Mouse (Mus musculus) stomach, embryonic 15.5 days (tissue): ENCODE measurements at regions not wholly inside any gene's neighbourhood (a gene's known extent, or its start where the extent isn't known, plus 50 kb on each side); places are given as distances from the start of the nearest gene placed in this dataset.
A peak's percentile ranks its signal among the peaks of the same experiment; 100 is the strongest.

Experiments
- ATAC-seq: fragments of 200-750 bp; cut with Nextera tagmentation; 2 replicates; pipeline ENCODE4 v1.8.0; 2017; ENCODE audit warnings: low read depth, moderate number of reproducible peaks, moderate TSS enrichment; ENCODE audit not compliant: insufficient read depth, low FRiP score
- H3K27ac ChIP-seq: fragments of 300-500 bp; sonication (generic); 2 replicates; pipeline ENCODE4 v1.5.1; 2015; ENCODE audit warnings: mild to moderate bottlenecking, inconsistent platforms
- H3K27me3 ChIP-seq: fragments of 300-500 bp; sonication (generic); replicated peaks from 2 replicates; pipeline ENCODE4 v1.6.1; 2015; ENCODE audit warnings: inconsistent platforms
- H3K36me3 ChIP-seq: fragments of 300-500 bp; sonication (generic); 2 replicates; pipeline ENCODE4 v1.6.1; 2015; ENCODE audit warnings: inconsistent platforms
- H3K4me1 ChIP-seq: fragments of 300-500 bp; sonication (generic); 2 replicates; pipeline ENCODE4 v1.6.1; 2015; ENCODE audit warnings: inconsistent platforms
- H3K4me2 ChIP-seq: fragments of 300-500 bp; sonication (generic); 2 replicates; pipeline ENCODE4 v1.6.1; 2015; ENCODE audit warnings: mild to moderate bottlenecking, inconsistent platforms
- H3K4me3 ChIP-seq: fragments of 300-500 bp; sonication (generic); replicated peaks from 2 replicates; pipeline ENCODE4 v1.5.1; 2015; ENCODE audit warnings: inconsistent platforms
- H3K9ac ChIP-seq: fragments of 300-500 bp; sonication (generic); 2 replicates; pipeline ENCODE4 v1.6.1; 2015; ENCODE audit warnings: inconsistent platforms
- H3K9me3 ChIP-seq: fragments of 300-500 bp; sonication (generic); 2 replicates; pipeline ENCODE4 v1.6.1; 2016; ENCODE audit warnings: inconsistent platforms
- WGBS: fragments of 180-500 bp; shearing (Covaris S2); methylation state at CpG from one replicate; pipeline ENCODE4 v1.1.7; 2015; 5-methylcytosine and 5-hydroxymethylcytosine counted together

DNA sequence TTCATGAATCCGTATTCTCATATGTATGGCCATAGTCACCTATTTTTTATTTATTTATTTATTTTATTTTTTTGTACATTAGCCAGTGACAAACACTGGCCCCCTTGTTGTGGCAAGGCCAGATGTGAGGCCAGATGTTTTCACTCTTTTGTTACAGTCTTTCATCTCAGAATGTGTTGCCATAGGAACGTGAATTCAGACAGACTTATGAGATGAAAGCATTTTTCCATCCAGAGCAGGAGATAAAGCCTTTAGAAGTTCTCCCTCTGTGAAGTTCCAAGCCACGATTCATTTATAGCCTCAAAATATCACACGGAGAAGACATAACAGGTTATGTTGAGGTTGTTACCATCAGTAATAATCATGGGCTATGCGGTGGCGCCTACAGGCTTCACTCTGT, 220.9 kb downstream of the Arpp21 start:
- Histone ChIP-seq H3K27ac (no peak overlapping the region), H3K36me3 (no peaks in the 10 kb centered on the region), H3K27me3 (no peaks in the 10 kb centered on the region), H3K4me3 (no peak overlapping the region), H3K4me2 (no peak overlapping the region), H3K9me3 (no peaks in the 10 kb centered on the region), H3K9ac (no peak overlapping the region), H3K4me1 (no peaks in the 10 kb centered on the region)
- no peak for ATAC-seq
- 50% methylated on average over 6 of the region's 6 CpGs for whole genome bisulfite sequencing

DNA sequence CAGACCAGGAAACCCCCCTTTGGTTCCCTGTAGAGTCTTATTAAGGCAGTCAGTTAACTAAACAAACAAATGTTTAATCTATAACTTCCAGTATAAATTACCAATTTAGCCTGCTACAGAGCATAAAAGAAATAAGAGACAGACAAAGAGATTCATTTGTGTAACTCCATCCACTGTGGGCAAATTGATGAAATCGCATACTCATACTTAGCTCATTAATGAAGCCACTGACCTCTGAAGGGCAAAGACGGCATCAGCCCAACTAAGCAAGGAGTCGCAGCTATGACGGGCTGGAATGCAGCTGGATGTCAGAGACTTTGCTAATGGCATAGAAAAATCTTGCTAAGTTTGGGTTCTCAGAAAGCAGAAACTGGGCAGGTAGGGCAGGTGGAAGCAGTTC, 241.3 kb downstream of the Arpp21 start:
- Histone ChIP-seq H3K9me3 (no peaks in the 10 kb centered on the region), H3K27ac (no peak overlapping the region), H3K27me3 (no peaks in the 10 kb centered on the region), H3K4me1 (no peaks in the 10 kb centered on the region), H3K36me3 (no peaks in the 10 kb centered on the region), H3K4me2 (no peak overlapping the region), H3K9ac (no peak overlapping the region), H3K4me3 (no peak overlapping the region)
- ATAC-seq: no peak
- 53% methylated on average over 4 of the region's 4 CpGs for WGBS

DNA sequence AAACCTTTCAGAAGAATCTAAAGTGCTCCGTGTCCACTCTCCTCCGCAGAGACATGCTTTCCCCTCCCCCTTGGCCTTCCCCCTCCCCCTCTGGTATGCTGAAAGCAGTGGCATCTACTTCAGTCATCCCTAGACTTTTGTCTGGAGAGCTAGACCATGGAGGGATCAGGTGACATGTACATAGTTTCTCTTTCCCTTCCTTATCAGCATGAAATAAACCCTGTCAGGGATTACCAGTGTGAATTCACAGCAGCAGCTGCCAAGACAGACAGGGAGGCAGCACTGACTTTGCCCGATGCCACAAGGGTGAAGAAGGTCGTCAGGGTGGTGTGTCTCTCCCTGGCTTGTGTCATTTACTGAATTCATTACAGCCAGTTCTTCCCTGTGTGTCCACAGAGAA, 241.9 kb downstream of the Arpp21 start:
- ATAC-seq: no peak
- 22% methylated on average over 4 of the region's 4 CpGs for WGBS
- Histone ChIP-seq H3K9ac (no peak overlapping the region), H3K4me3 (no peak overlapping the region), H3K4me1 (no peaks in the 10 kb centered on the region), H3K4me2 (no peak overlapping the region), H3K27ac (no peak overlapping the region), H3K9me3 (no peaks in the 10 kb centered on the region), H3K36me3 (no peaks in the 10 kb centered on the region), H3K27me3 (no peaks in the 10 kb centered on the region)

DNA sequence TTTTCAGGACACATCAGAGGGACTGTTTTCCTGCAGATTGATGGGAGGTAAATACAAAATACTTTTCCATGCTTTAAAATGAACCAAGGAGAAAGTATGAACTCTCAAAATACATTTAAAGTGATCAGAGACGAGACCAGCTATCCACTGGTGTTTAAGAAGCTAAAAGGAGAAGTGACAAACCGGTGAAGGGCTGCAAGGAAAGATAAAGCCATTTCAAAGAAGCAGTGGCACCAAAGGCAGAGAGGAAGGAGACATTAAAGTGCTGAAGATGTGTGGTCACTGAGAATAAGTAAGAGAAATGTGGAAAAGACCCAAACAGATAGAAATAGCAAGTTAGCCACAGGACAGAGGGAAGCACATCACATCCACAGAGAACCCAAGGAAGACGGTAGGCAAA, 245.7 kb downstream of the Arpp21 start:
- Histone ChIP-seq H3K36me3 (no peaks in the 10 kb centered on the region), H3K4me1 (no peaks in the 10 kb centered on the region), H3K9me3 (no peaks in the 10 kb centered on the region), H3K4me3 (no peak overlapping the region), H3K4me2 (no peak overlapping the region), H3K27me3 (no peaks in the 10 kb centered on the region), H3K9ac (no peak overlapping the region), H3K27ac (no peak overlapping the region)
- WGBS: 74% methylated on average over 3 of the region's 3 CpGs
- no peak for ATAC-seq

DNA sequence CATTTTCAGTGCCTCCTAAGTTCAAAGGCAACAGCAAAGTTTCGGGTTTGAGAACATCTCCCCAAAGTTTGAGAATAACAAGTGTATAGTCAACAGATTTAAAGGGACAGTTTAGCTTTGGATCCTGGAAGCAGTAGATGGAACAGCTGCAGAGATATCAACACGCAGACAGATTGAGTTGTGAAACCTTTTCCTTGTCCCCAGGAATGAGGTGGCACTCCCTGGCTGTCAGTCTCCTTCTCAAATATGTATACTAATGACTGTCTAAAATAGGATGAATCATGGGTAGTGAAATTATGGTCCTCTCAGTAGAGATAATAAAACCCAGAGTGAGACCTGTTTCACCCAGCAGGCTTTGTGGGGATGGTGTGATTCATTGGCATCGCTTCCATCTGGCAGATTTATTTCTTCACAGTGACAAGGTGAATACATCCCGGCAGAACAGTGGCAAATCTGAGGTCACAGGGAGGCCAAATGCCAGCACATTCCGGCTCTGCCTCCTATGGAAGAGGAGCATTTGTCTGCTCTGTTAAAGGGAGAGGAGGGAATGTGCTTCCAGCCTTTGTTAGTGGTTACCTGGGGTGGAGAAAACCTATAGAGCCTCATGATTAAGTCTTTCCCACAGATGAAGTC, 272.2 kb downstream of the Arpp21 start:
- WGBS: 26% methylated on average over 5 of the region's 5 CpGs
- Histone ChIP-seq H3K9me3 (no peaks in the 10 kb centered on the region), H3K36me3 (no peaks in the 10 kb centered on the region), H3K4me1 (no peaks in the 10 kb centered on the region), H3K9ac (no peak overlapping the region), H3K27ac (no peak overlapping the region), H3K4me3 (no peak overlapping the region), H3K27me3 (no peaks in the 10 kb centered on the region), H3K4me2 (no peak overlapping the region)
- ATAC-seq: no peak

DNA sequence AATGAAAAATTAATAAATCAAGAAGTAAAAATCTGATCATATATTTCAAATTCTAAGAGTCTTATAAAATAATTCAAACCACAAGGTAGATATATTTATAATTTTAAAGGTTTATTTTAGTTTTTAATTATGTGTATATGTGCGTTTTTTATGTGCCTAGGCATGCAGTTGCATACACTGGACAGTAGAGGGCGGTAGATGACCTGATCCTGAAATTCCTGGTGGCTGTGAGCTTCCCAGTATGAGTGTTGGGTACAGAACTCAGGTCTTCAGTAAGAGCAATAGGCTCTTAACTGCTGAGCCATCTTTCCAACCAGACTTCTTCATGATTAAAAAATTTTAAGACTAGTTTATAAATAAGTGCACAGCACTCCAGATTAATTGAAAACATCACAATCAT, 267.7 kb upstream of the Stac start:
- Histone ChIP-seq H3K4me1 (no peaks in the 10 kb centered on the region), H3K36me3 (no peaks in the 10 kb centered on the region), H3K27ac (no peak overlapping the region), H3K4me3 (no peak overlapping the region), H3K4me2 (no peak overlapping the region), H3K9ac (no peak overlapping the region), H3K9me3 (no peaks in the 10 kb centered on the region), H3K27me3 (no peaks in the 10 kb centered on the region)
- 39% methylated on average over 2 of the region's 2 CpGs for WGBS
- no peak for ATAC-seq

DNA sequence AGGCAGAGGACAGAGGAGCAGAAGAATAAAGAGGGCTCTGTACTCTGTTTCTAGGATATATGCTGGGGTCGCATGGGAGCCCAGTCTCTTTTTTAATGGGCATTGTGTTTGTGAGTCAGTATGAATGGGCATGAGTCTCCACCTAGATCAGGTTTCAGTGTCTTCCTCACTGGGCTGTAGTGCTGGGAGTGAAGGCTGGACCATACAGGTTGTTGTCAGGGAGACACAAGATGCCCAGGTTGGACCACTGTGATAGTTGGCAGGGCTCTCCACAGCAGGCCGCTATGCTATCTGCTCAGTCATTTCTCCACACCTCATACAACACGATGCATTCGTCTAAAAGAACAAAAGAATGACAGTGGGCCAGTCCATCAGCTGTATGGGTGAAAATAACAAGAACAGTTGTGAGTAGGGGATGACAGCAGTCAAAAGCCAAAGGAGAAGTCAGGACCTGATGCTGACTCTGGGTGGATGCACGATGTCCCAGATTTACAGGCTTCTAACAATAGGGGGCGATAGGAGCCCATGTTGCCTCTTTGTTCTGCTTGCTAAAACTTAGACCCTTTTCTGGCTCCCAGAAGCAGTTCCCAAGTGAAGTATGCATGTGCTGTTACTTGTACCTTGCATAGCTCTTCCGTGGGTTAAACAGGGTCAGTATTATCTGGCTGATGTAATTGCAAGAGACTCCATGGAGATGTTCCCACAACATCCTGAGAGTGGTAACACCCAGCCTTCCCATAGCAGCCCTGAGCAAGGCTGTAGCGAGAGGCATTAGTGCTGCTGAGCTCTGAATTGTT, 249.3 kb upstream of the Stac start:
- no peaks in the 10 kb centered on the region for H3K27me3 ChIP-seq
- H3K4me3 ChIP-seq: no peak overlapping the region
- no peak overlapping the region for H3K27ac ChIP-seq
- WGBS: 48% methylated on average over 8 of the region's 8 CpGs
- ATAC-seq: no peak
- H3K9me3 ChIP-seq: no peaks in the 10 kb centered on the region
- no peaks in the 10 kb centered on the region for H3K4me1 ChIP-seq
- no peak overlapping the region for H3K9ac ChIP-seq
- no peaks in the 10 kb centered on the region for H3K36me3 ChIP-seq
- no peak overlapping the region for H3K4me2 ChIP-seq

DNA sequence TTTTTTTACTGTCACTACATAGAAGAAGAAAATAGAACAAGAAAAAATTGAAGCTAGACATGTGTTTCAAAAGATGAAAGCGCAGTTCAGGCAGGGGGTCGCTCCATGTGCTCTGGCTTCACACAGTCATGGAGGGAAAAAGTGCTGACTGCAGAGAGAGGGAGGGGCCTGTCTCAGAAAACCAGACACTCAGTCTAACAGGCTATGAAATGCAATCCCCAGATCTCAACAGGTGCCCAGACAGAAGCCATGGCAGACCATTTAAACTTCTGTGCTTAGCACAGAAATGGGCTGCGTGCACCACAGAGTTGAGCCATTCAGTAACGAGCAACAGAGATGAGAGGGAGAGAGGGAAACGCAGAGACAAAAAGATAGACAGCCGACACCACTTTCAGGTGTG, 242.3 kb upstream of the Stac start:
- no peaks in the 10 kb centered on the region for H3K4me1 ChIP-seq
- WGBS: 83% methylated on average over 6 of the region's 6 CpGs
- no peaks in the 10 kb centered on the region for H3K9me3 ChIP-seq
- no peak overlapping the region for H3K9ac ChIP-seq
- no peak for ATAC-seq
- no peak overlapping the region for H3K4me3 ChIP-seq
- H3K4me2 ChIP-seq: no peak overlapping the region
- H3K27ac ChIP-seq: no peak overlapping the region
- no peaks in the 10 kb centered on the region for H3K36me3 ChIP-seq
- no peaks in the 10 kb centered on the region for H3K27me3 ChIP-seq

DNA sequence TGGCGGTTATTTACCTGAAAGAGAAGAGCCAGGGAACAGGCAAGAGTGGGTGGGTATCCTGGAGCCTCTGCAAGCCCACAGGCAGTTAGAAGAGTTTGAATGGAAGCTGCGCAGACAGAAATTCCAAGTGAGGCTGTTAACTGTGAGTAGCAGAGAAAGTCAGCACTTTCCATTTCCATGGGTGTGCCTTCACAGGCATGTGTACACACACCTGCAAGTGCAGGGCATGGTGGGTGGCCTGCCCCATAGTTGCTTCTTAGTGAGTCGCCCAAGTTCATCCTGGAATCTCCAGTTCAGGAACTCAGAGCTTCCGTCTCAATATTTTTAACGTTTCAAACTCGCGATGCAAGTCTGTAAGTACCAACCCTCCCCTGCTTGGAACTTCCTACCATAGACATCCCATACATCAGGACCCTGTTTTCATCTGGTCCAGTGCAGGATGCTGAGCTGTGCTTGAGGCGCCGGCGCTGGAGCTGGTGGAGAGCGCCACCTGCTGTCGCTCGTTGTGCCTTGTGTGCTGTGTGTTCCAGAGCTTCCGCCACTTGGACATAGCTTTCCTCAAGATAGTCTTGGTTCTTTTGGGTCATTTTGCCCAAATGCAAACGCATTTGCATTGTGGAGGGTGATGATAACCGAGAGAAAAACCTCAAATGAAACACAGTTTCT, 228.3 kb upstream of the Stac start:
- no peak overlapping the region for H3K27ac ChIP-seq
- no peaks in the 10 kb centered on the region for H3K27me3 ChIP-seq
- no peaks in the 10 kb centered on the region for H3K4me1 ChIP-seq
- no peak overlapping the region for H3K4me3 ChIP-seq
- H3K9me3 ChIP-seq: no peaks in the 10 kb centered on the region
- ATAC-seq: no peak
- H3K4me2 ChIP-seq: no peak overlapping the region
- H3K9ac ChIP-seq: no peak overlapping the region
- no peaks in the 10 kb centered on the region for H3K36me3 ChIP-seq
- WGBS: 15% methylated on average over 16 of the region's 16 CpGs

DNA sequence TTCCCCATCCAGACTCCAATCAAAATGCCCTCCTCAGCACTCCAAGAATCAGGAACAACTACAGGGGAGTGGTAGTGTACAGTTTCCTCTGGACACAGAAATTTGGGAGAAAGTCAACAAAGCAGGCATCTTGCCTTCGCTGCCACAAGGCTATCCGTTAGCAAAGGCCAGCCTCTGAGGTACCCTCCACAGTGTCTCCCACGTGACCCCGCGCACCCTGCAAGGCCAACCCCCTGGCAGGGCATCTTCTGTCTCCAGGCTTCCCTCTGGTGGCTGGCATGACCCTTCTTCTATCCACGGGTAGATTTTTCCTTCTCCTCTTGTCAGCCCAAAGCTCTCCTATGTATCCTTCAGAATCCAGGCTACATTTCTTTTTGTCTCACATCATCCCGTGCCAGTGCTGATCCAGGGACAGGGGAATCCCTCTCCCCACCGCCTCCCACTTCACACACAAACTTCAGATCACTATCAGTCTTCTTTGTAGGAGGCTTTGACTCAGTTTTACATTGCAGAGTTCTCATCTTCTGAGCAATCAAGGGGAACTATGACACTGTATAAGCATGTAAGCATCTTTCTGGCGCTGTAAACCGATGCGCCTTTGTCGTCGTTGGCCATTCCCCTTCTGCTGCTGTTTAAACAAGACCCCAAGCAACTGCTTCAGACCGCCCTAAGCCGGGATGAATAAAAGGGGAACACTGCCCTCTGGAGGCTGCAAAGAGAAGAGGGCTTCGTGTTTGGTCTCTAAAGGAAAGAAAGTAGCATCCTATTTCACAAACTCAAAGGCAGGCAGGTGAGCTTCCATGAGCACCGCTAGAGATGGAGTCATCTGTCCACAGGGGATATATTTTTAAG, 226.8 kb upstream of the Stac start:
- Histone ChIP-seq H3K9me3 (no peaks in the 10 kb centered on the region), H3K4me1 (no peaks in the 10 kb centered on the region), H3K9ac (no peak overlapping the region), H3K4me3 (no peak overlapping the region), H3K27me3 (no peaks in the 10 kb centered on the region), H3K27ac (no peak overlapping the region), H3K4me2 (0 out of 2 replicates have a peak overlapping the region, but pooled peaks have one; percentile 11), H3K36me3 (no peaks in the 10 kb centered on the region)
- 0 out of 2 replicates have a peak, but pooled peaks have one; percentile 10 for ATAC-seq
- WGBS: 27% methylated on average over 17 of the region's 17 CpGs

DNA sequence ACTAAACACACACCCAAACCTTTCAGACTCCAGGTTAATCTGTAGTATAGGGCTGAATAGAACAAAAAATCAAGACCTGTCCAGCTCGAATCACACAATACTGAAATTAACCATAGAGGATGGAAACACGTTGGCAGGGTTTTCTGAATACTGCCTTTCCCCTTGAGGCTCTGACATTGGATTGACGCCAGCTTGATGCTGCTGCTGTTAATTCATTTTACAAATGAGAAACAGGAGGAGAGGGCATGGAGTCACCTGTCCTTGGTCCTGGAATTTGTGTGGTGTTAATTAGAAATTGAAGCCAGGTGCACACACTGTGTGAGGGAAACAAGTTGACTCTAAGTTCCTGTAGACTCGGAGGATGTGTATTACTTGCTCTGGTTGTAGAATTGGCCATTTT, 218.7 kb upstream of the Stac start:
- WGBS: 68% methylated on average over 4 of the region's 4 CpGs
- H3K27ac ChIP-seq: no peak overlapping the region
- no peaks in the 10 kb centered on the region for H3K9me3 ChIP-seq
- H3K4me1 ChIP-seq: no peaks in the 10 kb centered on the region
- H3K9ac ChIP-seq: no peak overlapping the region
- no peaks in the 10 kb centered on the region for H3K27me3 ChIP-seq
- no peak overlapping the region for H3K4me2 ChIP-seq
- no peak for ATAC-seq
- no peaks in the 10 kb centered on the region for H3K36me3 ChIP-seq
- no peak overlapping the region for H3K4me3 ChIP-seq

DNA sequence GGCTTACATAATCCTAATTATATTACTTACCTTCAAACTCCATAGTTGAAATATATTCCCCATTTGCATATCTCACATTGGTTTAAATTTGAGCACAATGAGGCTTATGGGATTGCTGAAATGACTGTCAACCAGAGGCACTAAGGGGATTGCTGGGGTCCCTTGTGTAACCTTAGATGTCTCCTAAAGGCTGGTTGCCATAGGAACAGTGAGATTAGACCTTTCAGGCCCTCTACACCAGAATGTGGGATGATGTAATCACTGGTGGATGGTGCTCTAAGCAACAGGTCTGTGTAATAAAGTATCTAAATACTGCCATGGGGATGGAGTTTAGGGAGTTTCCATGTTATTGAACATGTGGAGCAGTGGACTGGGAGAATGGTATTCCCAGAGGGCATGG, 210.0 kb upstream of the Stac start:
- Histone ChIP-seq H3K4me2 (no peak overlapping the region), H3K4me1 (no peaks in the 10 kb centered on the region), H3K36me3 (no peaks in the 10 kb centered on the region), H3K9me3 (no peaks in the 10 kb centered on the region), H3K27me3 (no peaks in the 10 kb centered on the region), H3K9ac (no peak overlapping the region), H3K4me3 (no peak overlapping the region), H3K27ac (no peak overlapping the region)
- ATAC-seq: no peak
